Mouse (Mus musculus): Measurements from ENCODE around the gene Faim2. TPM values are rescaled to one million over a fixed set of nuclear protein-coding genes. Genes with fewer than 3 reads are reported as not detected.

Faim2 gene
- total and polyA plus RNA-seq, 2 experiments: under 0.01 TPM; not detected in 1

- peak; percentile 40 for DNase-seq (ENCODE audit: extremely low read depth, low read depth, low spot score)
- WGBS: 4% methylated on average over 38 of the region's 38 CpGs
- peak overlapping the region; percentile 22; the same call in 1 of the 2 replicates for H3K27ac ChIP-seq (replicated peaks; ENCODE audit: insufficient read depth, low read depth, low read length)
- H3K36me3 ChIP-seq (ENCODE audit: control insufficient read depth, insufficient read depth, low read length): no peaks in the 10 kb centered on the region
- H3K27me3 ChIP-seq (ENCODE audit: control insufficient read depth, insufficient read depth, low read length): no peaks in the 10 kb centered on the region
- H3K79me2 ChIP-seq (ENCODE audit: control insufficient read depth, insufficient read depth, low read length): no peaks in the 10 kb centered on the region
- no peaks in the 10 kb centered on the region; the same call in none of the 2 replicates for H3K4me1 ChIP-seq (ENCODE audit: control insufficient read depth, insufficient read depth, low read length)
- H3K9ac ChIP-seq (ENCODE audit: low read depth, low read length): peak overlapping the region; percentile 67
- TF ChIP-seq POLR2A (IDR thresholded peaks at IDR 0.05; ENCODE audit: extremely low read depth, insufficient read depth, low read length) (no peak), CTCF (IDR thresholded peaks at IDR 0.05; ENCODE audit: low read depth, low read length) (no peak)
- H3K4me3 ChIP-seq (ENCODE audit: insufficient read depth, low read depth, low read length): peak overlapping the region; percentile 71
Observed at GRCm38 (mm10) chr15:99473801-99474575, 54.0 kb downstream of the Faim2 start.

GRCm38 (mm10) chr15:99472972-99473371 lies 55.0 kb downstream of the Faim2 start:
- Histone ChIP-seq H3K4me3 (ENCODE audit: insufficient read depth, low read depth, low read length) (no peak overlapping the region), H3K4me1 (ENCODE audit: control insufficient read depth, insufficient read depth, low read length) (no peaks in the 10 kb centered on the region; the same call in none of the 2 replicates), H3K79me2 (ENCODE audit: control insufficient read depth, insufficient read depth, low read length) (no peaks in the 10 kb centered on the region), H3K36me3 (ENCODE audit: control insufficient read depth, insufficient read depth, low read length) (no peaks in the 10 kb centered on the region), H3K9ac (ENCODE audit: low read depth, low read length) (no peak overlapping the region), H3K27me3 (ENCODE audit: control insufficient read depth, insufficient read depth, low read length) (no peaks in the 10 kb centered on the region), H3K27ac (replicated peaks; ENCODE audit: insufficient read depth, low read depth, low read length) (no peak overlapping the region)
- 92% methylated on average over 7 of the region's 7 CpGs for WGBS
- DNase-seq (ENCODE audit: extremely low read depth, low read depth, low spot score): no peak
- TF ChIP-seq CTCF (IDR thresholded peaks at IDR 0.05; ENCODE audit: low read depth, low read length) (no peak), POLR2A (IDR thresholded peaks at IDR 0.05; ENCODE audit: extremely low read depth, insufficient read depth, low read length) (no peak)

GRCm38 (mm10) chr15:99471677-99472063 lies 56.3 kb downstream of the Faim2 start:
- no peak overlapping the region for H3K4me3 ChIP-seq (ENCODE audit: insufficient read depth, low read depth, low read length)
- WGBS: 79% methylated on average over 14 of the region's 14 CpGs
- DNase-seq (ENCODE audit: extremely low read depth, low read depth, low spot score): no peak

GRCm38 (mm10) chr15:99470971-99471676 lies 56.8 kb downstream of the Faim2 start:
- no peak for DNase-seq (ENCODE audit: extremely low read depth, low read depth, low spot score)
- WGBS: 57% methylated on average over 17 of the region's 17 CpGs
- Histone ChIP-seq H3K27me3 (ENCODE audit: control insufficient read depth, insufficient read depth, low read length) (no peaks in the 10 kb centered on the region), H3K4me1 (ENCODE audit: control insufficient read depth, insufficient read depth, low read length) (no peaks in the 10 kb centered on the region; the same call in none of the 2 replicates), H3K36me3 (ENCODE audit: control insufficient read depth, insufficient read depth, low read length) (no peaks in the 10 kb centered on the region), H3K4me3 (ENCODE audit: insufficient read depth, low read depth, low read length) (no peak overlapping the region), H3K9ac (ENCODE audit: low read depth, low read length) (no peak overlapping the region), H3K27ac (replicated peaks; ENCODE audit: insufficient read depth, low read depth, low read length) (no peak overlapping the region), H3K79me2 (ENCODE audit: control insufficient read depth, insufficient read depth, low read length) (no peaks in the 10 kb centered on the region)
- TF ChIP-seq POLR2A (IDR thresholded peaks at IDR 0.05; ENCODE audit: extremely low read depth, insufficient read depth, low read length) (no peak), CTCF (IDR thresholded peaks at IDR 0.05; ENCODE audit: low read depth, low read length) (peak; percentile 53; the same call in 1 of the 2 replicates)

More at GRCm38 (mm10) chr15:99471677-99472063, 56.3 kb downstream of the Faim2 start:
- Histone ChIP-seq H3K36me3 (ENCODE audit: control insufficient read depth, insufficient read depth, low read length) (no peaks in the 10 kb centered on the region), H3K27me3 (ENCODE audit: control insufficient read depth, insufficient read depth, low read length) (no peaks in the 10 kb centered on the region), H3K27ac (replicated peaks; ENCODE audit: insufficient read depth, low read depth, low read length) (no peak overlapping the region), H3K4me1 (ENCODE audit: control insufficient read depth, insufficient read depth, low read length) (no peaks in the 10 kb centered on the region; the same call in none of the 2 replicates), H3K9ac (ENCODE audit: low read depth, low read length) (no peak overlapping the region), H3K79me2 (ENCODE audit: control insufficient read depth, insufficient read depth, low read length) (no peaks in the 10 kb centered on the region)
- TF ChIP-seq POLR2A (IDR thresholded peaks at IDR 0.05; ENCODE audit: extremely low read depth, insufficient read depth, low read length) (no peak), CTCF (IDR thresholded peaks at IDR 0.05; ENCODE audit: low read depth, low read length) (no peak)

- H3K4me1 ChIP-seq (ENCODE audit: control insufficient read depth, insufficient read depth, low read length): no peaks in the 10 kb centered on the region; the same call in none of the 2 replicates
- no peak for TF ChIP-seq CTCF (IDR thresholded peaks at IDR 0.05; ENCODE audit: low read depth, low read length)
- no peak for TF ChIP-seq POLR2A (IDR thresholded peaks at IDR 0.05; ENCODE audit: extremely low read depth, insufficient read depth, low read length)
- DNase-seq (ENCODE audit: extremely low read depth, low read depth, low spot score): no peak
- no peak overlapping the region for H3K4me3 ChIP-seq (ENCODE audit: insufficient read depth, low read depth, low read length)
- H3K9ac ChIP-seq (ENCODE audit: low read depth, low read length): no peak overlapping the region
- no peaks in the 10 kb centered on the region for H3K27me3 ChIP-seq (ENCODE audit: control insufficient read depth, insufficient read depth, low read length)
- H3K79me2 ChIP-seq (ENCODE audit: control insufficient read depth, insufficient read depth, low read length): no peaks in the 10 kb centered on the region
- H3K27ac ChIP-seq (replicated peaks; ENCODE audit: insufficient read depth, low read depth, low read length): no peak overlapping the region
- WGBS: 89% methylated on average over 31 of the region's 31 CpGs
- no peaks in the 10 kb centered on the region for H3K36me3 ChIP-seq (ENCODE audit: control insufficient read depth, insufficient read depth, low read length)
Observed at GRCm38 (mm10) chr15:99470224-99470761, 57.7 kb downstream of the Faim2 start.
